Mouse (Mus musculus): ENCODE measurements at regions not wholly inside any gene's neighbourhood (a gene's known extent, or its start where the extent isn't known, plus 50 kb on each side); places are given as distances from the start of the nearest gene placed in this dataset.
A peak's percentile ranks its signal among the peaks of the same experiment; 100 is the strongest.

DNA sequence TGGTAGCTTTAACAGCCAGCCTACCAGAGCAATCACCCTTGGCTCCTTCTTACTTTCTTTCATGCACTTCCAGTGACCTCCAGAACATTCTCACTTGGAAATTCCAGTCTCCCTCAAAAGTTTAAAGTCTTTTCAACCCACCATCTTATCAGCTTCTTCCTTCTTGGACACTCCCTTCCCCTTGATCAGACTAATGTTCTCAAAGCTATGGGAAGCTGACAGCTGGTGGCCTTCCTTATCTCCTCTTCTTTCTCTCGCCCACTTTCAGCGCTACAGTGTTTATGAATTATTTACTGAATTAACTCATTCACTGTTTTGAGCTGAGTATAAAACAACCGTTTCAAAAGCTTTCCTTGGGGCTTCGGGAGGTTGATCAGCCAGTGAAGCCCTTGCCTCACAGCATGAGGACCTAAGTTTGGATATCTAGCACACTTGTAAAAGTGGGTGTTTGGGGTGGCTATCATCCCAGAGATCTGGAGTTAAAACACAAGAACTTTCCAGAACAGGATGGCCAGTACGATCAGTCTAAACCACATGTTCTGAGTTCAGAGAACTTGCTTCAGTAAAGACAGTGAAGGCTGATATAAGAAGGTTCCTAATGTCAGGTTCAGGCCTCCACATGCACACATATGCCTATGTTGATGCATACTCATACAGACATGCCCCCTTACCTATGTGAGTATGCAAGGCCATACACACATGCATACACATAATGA lies 59.7 kb upstream of the Ikzf2 start:
- Histone ChIP-seq H3K4me1 (no peaks in the 10 kb centered on the region), H3K9ac (replicated peaks) (no peak overlapping the region), H3K27me3 (replicated peaks) (no peaks in the 10 kb centered on the region), H3K4me2 (no peak overlapping the region), H3K27ac (replicated peaks) (no peak overlapping the region), H3K9me3 (replicated peaks) (no peaks in the 10 kb centered on the region), H3K4me3 (replicated peaks) (no peak overlapping the region), H3K36me3 (no peaks in the 10 kb centered on the region)
- 92% methylated on average over 5 of the region's 5 CpGs for WGBS
- no peak for ATAC-seq (ENCODE audit: low FRiP score)

DNA sequence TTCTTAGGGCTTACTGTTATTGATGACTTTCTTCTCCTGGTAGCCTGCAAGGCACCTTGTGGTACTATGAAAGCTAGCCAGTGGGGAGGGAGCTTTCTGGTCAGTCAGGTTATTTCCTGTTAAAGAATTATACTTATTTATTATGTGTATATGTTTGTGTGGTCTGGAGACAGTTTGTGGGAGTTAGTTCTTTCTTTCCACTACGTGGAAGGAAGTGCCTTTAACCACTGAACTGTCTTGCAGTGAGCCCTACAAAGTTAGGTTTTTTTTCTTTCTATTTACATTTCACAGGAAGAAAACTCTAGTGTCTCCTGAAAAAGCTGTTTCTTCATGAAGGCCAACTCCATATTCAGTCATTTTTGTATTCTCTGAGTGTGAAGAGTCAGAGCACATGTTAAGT lies 65.7 kb upstream of the Ikzf2 start:
- ATAC-seq (ENCODE audit: low FRiP score) = no peak
- no peaks in the 10 kb centered on the region for H3K4me1 ChIP-seq
- no peaks in the 10 kb centered on the region for H3K36me3 ChIP-seq
- no peak overlapping the region for H3K27ac ChIP-seq (replicated peaks)
- H3K27me3 ChIP-seq (replicated peaks) = no peaks in the 10 kb centered on the region
- 73% methylated on average over 1 of the region's 1 CpGs for WGBS
- no peaks in the 10 kb centered on the region for H3K9me3 ChIP-seq (replicated peaks)
- no peak overlapping the region for H3K4me2 ChIP-seq
- H3K4me3 ChIP-seq (replicated peaks) = no peak overlapping the region
- H3K9ac ChIP-seq (replicated peaks) = no peak overlapping the region

DNA sequence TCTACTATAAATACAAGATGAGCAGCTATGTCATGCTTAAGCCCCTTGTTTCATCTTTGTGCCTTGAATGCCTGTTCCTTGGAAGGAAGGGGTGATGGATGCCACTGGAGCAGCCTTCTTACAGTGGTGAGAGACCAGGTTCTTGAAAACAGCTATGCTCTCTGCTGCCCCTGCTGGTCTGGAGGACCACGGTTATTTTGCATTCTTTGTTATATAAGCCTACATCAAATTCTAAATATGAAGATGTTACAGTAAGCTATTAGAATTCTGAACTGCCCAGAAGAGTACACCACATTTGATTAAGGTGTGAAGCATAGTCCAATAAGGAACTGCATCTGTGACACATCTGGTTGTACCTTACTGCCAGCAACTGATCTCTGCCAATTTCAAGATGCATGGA lies 69.1 kb upstream of the Spag16 start:
- Histone ChIP-seq H3K4me2 (no peak overlapping the region), H3K36me3 (no peaks in the 10 kb centered on the region), H3K4me3 (replicated peaks) (no peak overlapping the region), H3K27me3 (replicated peaks) (no peaks in the 10 kb centered on the region), H3K27ac (replicated peaks) (no peak overlapping the region), H3K4me1 (no peaks in the 10 kb centered on the region), H3K9me3 (replicated peaks) (no peaks in the 10 kb centered on the region), H3K9ac (replicated peaks) (no peak overlapping the region)
- no peak for ATAC-seq (ENCODE audit: low FRiP score)
- WGBS = 93% methylated on average over 1 of the region's 1 CpGs

DNA sequence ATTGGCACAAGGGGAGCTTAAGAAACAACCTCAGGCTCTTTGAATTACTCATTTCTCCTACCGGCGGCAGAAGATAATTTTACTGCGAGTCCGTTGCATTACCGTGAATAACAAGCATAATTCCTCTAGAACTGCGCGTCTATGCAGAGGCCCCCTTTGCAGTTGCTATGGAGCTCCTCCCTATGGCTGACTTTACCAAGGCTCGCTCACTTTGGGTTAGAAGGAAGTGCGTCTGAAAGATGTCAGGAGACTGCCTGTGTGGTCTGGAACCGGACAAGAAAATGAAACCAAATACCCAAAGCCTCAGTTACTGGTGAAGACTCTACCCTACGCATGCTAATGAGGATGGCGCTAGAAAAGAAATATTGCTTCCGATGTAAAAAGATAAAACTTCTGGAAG lies 67.2 kb upstream of the Spag16 start:
- ATAC-seq (ENCODE audit: low FRiP score) = no peak
- H3K4me3 ChIP-seq (replicated peaks) = no peak overlapping the region
- H3K9me3 ChIP-seq (replicated peaks) = no peaks in the 10 kb centered on the region
- H3K4me1 ChIP-seq = no peaks in the 10 kb centered on the region
- H3K9ac ChIP-seq (replicated peaks) = no peak overlapping the region
- H3K27ac ChIP-seq (replicated peaks) = no peak overlapping the region
- no peaks in the 10 kb centered on the region for H3K27me3 ChIP-seq (replicated peaks)
- H3K4me2 ChIP-seq = peak overlapping the region; percentile 28; the same call in 1 of the 2 replicates
- WGBS = 67% methylated on average over 13 of the region's 13 CpGs
- no peaks in the 10 kb centered on the region for H3K36me3 ChIP-seq

DNA sequence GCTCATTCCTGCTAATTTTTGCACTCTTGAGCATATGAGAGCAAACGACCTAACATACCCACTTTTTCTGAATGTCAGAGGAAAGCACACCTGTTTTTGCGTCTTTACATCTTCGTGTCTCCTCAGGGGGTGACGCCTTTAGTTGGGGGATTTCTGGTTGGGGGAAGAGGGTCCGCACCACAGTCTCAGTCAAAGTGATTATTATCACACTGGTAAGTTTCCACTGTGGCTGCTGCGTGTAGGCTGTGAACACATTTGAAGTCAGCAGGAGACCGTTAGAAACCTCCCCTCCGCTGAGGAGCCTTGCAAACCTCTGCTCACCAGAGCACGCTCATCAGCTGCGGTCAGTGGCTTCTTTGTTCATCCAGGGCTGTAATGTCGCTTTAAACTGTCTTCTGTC lies 58.1 kb upstream of the Spag16 start:
- Histone ChIP-seq H3K9ac (replicated peaks) (no peak overlapping the region), H3K4me1 (peaks cover 4% of the 10 kb centered on the region; the same call in 1 of the 2 replicates), H3K4me3 (replicated peaks) (no peak overlapping the region), H3K27me3 (replicated peaks) (no peaks in the 10 kb centered on the region), H3K27ac (replicated peaks) (no peak overlapping the region), H3K9me3 (replicated peaks) (no peaks in the 10 kb centered on the region), H3K36me3 (no peaks in the 10 kb centered on the region), H3K4me2 (peak overlapping the region; percentile 18)
- no peak for ATAC-seq (ENCODE audit: low FRiP score)
- WGBS = 44% methylated on average over 11 of the region's 11 CpGs

DNA sequence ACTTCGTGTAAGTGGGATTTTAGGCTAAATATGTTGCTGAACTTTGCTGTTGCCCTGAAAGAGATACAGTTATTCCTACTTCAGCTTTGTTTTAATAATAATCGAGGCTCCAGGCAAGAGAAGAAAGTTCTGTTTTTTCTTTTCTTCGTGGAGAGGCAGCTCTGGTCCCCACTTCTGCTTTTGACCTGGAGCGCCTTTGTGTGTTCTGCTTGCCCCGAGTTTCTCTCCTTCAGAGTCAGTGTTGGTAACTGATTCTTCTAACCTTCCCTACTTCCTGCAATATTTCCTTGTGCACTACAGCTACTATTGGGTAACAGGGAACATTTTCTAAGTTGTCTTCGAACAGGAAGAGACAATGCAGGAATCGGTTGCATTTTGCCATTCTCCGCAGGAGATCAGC lies 56.6 kb upstream of the Spag16 start:
- H3K4me3 ChIP-seq (replicated peaks) = no peak overlapping the region
- ATAC-seq (ENCODE audit: low FRiP score) = no peak
- H3K9me3 ChIP-seq (replicated peaks) = no peaks in the 10 kb centered on the region
- H3K4me1 ChIP-seq = peaks cover 4% of the 10 kb centered on the region; the same call in 1 of the 2 replicates
- no peak overlapping the region for H3K4me2 ChIP-seq
- no peak overlapping the region for H3K27ac ChIP-seq (replicated peaks)
- H3K27me3 ChIP-seq (replicated peaks) = no peaks in the 10 kb centered on the region
- 85% methylated on average over 8 of the region's 8 CpGs for WGBS
- no peaks in the 10 kb centered on the region for H3K36me3 ChIP-seq
- no peak overlapping the region for H3K9ac ChIP-seq (replicated peaks)

DNA sequence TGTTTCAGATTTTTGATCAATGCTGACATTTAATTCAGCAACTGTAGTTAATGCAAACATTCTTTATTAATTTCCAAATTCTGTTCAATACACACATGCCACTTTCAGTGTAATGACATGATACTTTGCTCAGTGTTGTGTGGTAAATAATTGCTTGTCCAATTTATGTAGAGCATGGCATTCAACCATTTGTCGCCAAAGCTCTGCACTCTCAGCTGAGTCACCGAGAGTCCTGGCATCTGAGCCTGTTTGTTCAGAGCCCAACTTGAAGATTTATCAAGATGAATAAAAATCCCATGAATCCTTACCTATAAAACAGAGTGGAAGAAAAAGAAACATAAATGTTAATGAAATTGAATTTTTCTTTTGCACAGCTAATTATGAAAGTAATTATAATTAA lies 55.3 kb upstream of the Spag16 start:
- 92% methylated on average over 2 of the region's 2 CpGs for WGBS
- peaks cover 4% of the 10 kb centered on the region; the same call in 1 of the 2 replicates for H3K4me1 ChIP-seq
- no peaks in the 10 kb centered on the region for H3K36me3 ChIP-seq
- H3K9ac ChIP-seq (replicated peaks) = no peak overlapping the region
- H3K4me2 ChIP-seq = no peak overlapping the region
- no peaks in the 10 kb centered on the region for H3K27me3 ChIP-seq (replicated peaks)
- no peak for ATAC-seq (ENCODE audit: low FRiP score)
- no peaks in the 10 kb centered on the region for H3K9me3 ChIP-seq (replicated peaks)
- no peak overlapping the region for H3K4me3 ChIP-seq (replicated peaks)
- H3K27ac ChIP-seq (replicated peaks) = no peak overlapping the region

DNA sequence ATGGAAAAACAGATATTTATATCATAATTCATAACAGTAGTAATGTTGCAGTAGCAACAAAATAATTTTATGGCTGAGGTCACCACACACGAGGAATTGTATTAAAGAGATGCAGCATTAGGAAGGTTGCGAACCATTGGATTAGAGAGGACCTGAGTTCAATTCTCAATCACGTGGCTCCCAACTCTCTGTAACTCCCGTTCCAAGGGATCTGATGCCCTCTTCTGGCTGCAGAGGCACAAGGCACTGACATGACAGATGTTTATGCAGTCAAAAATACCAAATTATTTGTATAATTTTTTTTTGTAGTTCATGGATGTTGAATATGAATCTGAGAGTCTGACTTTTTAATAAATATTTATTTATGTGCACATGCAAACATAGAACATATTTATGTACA lies 51.2 kb upstream of the Spag16 start:
- H3K9me3 ChIP-seq (replicated peaks) = no peaks in the 10 kb centered on the region
- 67% methylated on average over 4 of the region's 4 CpGs for WGBS
- no peak overlapping the region for H3K4me2 ChIP-seq
- no peaks in the 10 kb centered on the region for H3K4me1 ChIP-seq
- H3K27me3 ChIP-seq (replicated peaks) = no peaks in the 10 kb centered on the region
- no peak for ATAC-seq (ENCODE audit: low FRiP score)
- no peak overlapping the region for H3K27ac ChIP-seq (replicated peaks)
- no peak overlapping the region for H3K4me3 ChIP-seq (replicated peaks)
- no peak overlapping the region for H3K9ac ChIP-seq (replicated peaks)
- H3K36me3 ChIP-seq = no peaks in the 10 kb centered on the region

All from neural tube, embryonic 15.5 days (tissue).